In genomic region chr12:16740059-16740458, GRCm38 (mm10) we compare ENCODE assay signal across 11 mouse cellular contexts.
DNase-seq lines count a peak whose midpoint lies in the region; ATAC-seq lines count a peak whose summit lies in the region.
"Had no signal": no experiment of that assay in that cellular context is flagged by ENCODE, and none has a peak within 500 bp of the region (broad histone marks: within the 10 kb centered on the region; RNA-seq: fewer than 3 reads in every experiment).

No protein-coding gene starts in this region.

- H3K27ac ChIP-seq in heart, embryonic 10.5 days: 0 out of 2 replicates have a peak overlapping the region, but pooled peaks have one; percentile 22
- H3K27ac ChIP-seq in midbrain, embryonic 10.5 days (replicated peaks): peak overlapping the region; percentile 70
- H3K27ac ChIP-seq in midbrain, embryonic 11.5 days (ENCODE audit: low read depth, low read length): no peak overlapping the region
- H3K27ac ChIP-seq in midbrain, embryonic 12.5 days (replicated peaks): no peak overlapping the region; the same call in 1 of the 2 replicates
- H3K27ac ChIP-seq: hindbrain, embryonic 14.5 days had no signal

- 37% methylated on average over 5 of the region's 5 CpGs for WGBS in heart, embryonic 10.5 days
- WGBS in midbrain, embryonic 10.5 days: 33% methylated on average over 5 of the region's 5 CpGs
- WGBS in midbrain, embryonic 11.5 days: 22% methylated on average over 5 of the region's 5 CpGs
- WGBS in midbrain, embryonic 12.5 days: 27% methylated on average over 5 of the region's 5 CpGs

- H3K36me3 ChIP-seq in heart, embryonic 10.5 days: no peaks in the 10 kb centered on the region
- peaks cover 55% of the 10 kb centered on the region for H3K36me3 ChIP-seq in midbrain, embryonic 10.5 days
- no peaks in the 10 kb centered on the region for H3K36me3 ChIP-seq in midbrain, embryonic 11.5 days (ENCODE audit: control insufficient read depth, insufficient read depth, low read length)
- no peaks in the 10 kb centered on the region for H3K36me3 ChIP-seq in midbrain, embryonic 12.5 days

- peaks cover 20% of the 10 kb centered on the region for H3K4me1 ChIP-seq in heart, embryonic 10.5 days
- H3K4me1 ChIP-seq in midbrain, embryonic 10.5 days: peaks cover 71% of the 10 kb centered on the region
- H3K4me1 ChIP-seq in midbrain, embryonic 11.5 days (ENCODE audit: control insufficient read depth, insufficient read depth, low read length): peaks cover 21% of the 10 kb centered on the region
- H3K4me1 ChIP-seq in midbrain, embryonic 12.5 days: peaks cover 10% of the 10 kb centered on the region; the same call in 1 of the 2 replicates
- H3K4me1 ChIP-seq: megakaryocyte, embryonic 14.5 days had no signal

- no peak overlapping the region for H3K4me3 ChIP-seq in heart, embryonic 10.5 days
- H3K4me3 ChIP-seq in midbrain, embryonic 10.5 days: no peak overlapping the region
- no peak overlapping the region for H3K4me3 ChIP-seq in midbrain, embryonic 11.5 days (ENCODE audit: low read depth, low read length)
- H3K4me3 ChIP-seq in midbrain, embryonic 12.5 days: no peak overlapping the region
- H3K4me3 ChIP-seq: megakaryocyte, embryonic 14.5 days had no signal

- H3K9me3 ChIP-seq in heart, embryonic 10.5 days: no peaks in the 10 kb centered on the region
- no peaks in the 10 kb centered on the region for H3K9me3 ChIP-seq in midbrain, embryonic 10.5 days (replicated peaks)
- H3K9me3 ChIP-seq in midbrain, embryonic 11.5 days (ENCODE audit: control insufficient read depth, low read length): no peaks in the 10 kb centered on the region
- H3K9me3 ChIP-seq in midbrain, embryonic 12.5 days: no peaks in the 10 kb centered on the region
- H3K9me3 ChIP-seq: megakaryocyte, embryonic 14.5 days had no signal

- H3K4me2 ChIP-seq in midbrain, embryonic 11.5 days: no peak overlapping the region
- 0 out of 2 replicates have a peak overlapping the region, but pooled peaks have one; percentile 4 for H3K4me2 ChIP-seq in midbrain, embryonic 12.5 days (replicated peaks)
- H3K4me2 ChIP-seq: hindbrain, embryonic 14.5 days had no signal

- ATAC-seq in midbrain, embryonic 11.5 days (ENCODE audit: low FRiP score): no peak
- no peak for ATAC-seq in midbrain, embryonic 12.5 days (ENCODE audit: low FRiP score, low read depth)

- H3K9ac ChIP-seq in midbrain, embryonic 11.5 days (ENCODE audit: low read length): no peak overlapping the region
- H3K9ac ChIP-seq in midbrain, embryonic 12.5 days (replicated peaks): no peak overlapping the region
- H3K9ac ChIP-seq: hindbrain, embryonic 14.5 days had no signal

- no peaks in the 10 kb centered on the region for H3K27me3 ChIP-seq in heart, embryonic 10.5 days (ENCODE audit: insufficient read depth, poor library complexity, severe bottlenecking)
- peaks cover 9% of the 10 kb centered on the region; the same call in 1 of the 2 replicates for H3K27me3 ChIP-seq in midbrain, embryonic 10.5 days (ENCODE audit: low read depth, poor library complexity, severe bottlenecking)
- H3K27me3 ChIP-seq in midbrain, embryonic 11.5 days (ENCODE audit: control insufficient read depth, insufficient read depth, low read length): no peaks in the 10 kb centered on the region
- no peaks in the 10 kb centered on the region for H3K27me3 ChIP-seq in midbrain, embryonic 12.5 days

- DNase-seq in heart, embryonic 10.5 days (ENCODE audit: low spot score): peak; percentile 71
- DNase-seq in heart, postnatal 4 days: no peak
- no peak for DNase-seq in midbrain, embryonic 10.5 days (ENCODE audit: low spot score)
- DNase-seq in midbrain, embryonic 11.5 days (ENCODE audit: low spot score, missing footprints): no peak
- DNase-seq in thymus, postnatal 36 days: peak; percentile 46 to 60
- DNase-seq in frontal cortex, postnatal 10 days (ENCODE audit: low spot score in 2 of 2): no peak
- DNase-seq in adrenal gland, postnatal 4 days (ENCODE audit: low spot score in 2 of 2): no peak
- DNase-seq: cerebellum, adult 8-10 months had no signal

Comparison
In these comparisons a context has a peak if more than half of its experiments do, and no peak if none do; other contexts are left out.
1. DNase-seq: peak in heart, embryonic 10.5 days (single experiment) and thymus, postnatal 36 days (2 of 2); none in heart, postnatal 4 days (single experiment), midbrain, embryonic 10.5 days (single experiment), midbrain, embryonic 11.5 days (single experiment), frontal cortex, postnatal 10 days (0 of 2) and adrenal gland, postnatal 4 days (0 of 2).
2. H3K27ac ChIP-seq: peak in heart, embryonic 10.5 days (single experiment) and midbrain, embryonic 10.5 days (single experiment); none in midbrain, embryonic 11.5 days (single experiment) and midbrain, embryonic 12.5 days (single experiment).